Mouse (Mus musculus): ENCODE results near the gene Kcne3.
A peak's percentile ranks its signal among the peaks of the same experiment; 100 is the strongest.

Gene Kcne3

DNA sequence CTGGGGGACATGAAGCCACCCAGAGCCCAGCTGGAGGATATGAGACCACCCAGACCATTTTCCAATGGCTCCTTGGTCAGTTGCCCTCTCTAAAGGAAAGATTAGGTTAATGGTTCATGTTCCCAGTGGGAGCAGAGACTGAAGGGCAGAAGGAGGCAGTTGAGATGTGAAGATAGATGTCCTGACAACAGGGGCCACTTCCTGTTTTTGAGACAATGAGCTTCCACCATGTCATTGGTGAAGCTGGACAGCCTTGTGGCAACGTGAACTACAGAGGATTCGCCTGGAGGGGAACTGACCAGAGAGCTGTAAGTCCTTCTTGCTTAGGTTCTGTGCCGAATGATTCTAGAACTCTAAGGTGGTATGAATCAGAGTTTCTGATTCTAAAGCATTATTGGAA, at the start of gene Kcne3:
Gene Kcne3, plus strand, starts transcription at position 234 of the 400 bp plus-strand sequence.
- no peak for DNase-seq

DNA sequence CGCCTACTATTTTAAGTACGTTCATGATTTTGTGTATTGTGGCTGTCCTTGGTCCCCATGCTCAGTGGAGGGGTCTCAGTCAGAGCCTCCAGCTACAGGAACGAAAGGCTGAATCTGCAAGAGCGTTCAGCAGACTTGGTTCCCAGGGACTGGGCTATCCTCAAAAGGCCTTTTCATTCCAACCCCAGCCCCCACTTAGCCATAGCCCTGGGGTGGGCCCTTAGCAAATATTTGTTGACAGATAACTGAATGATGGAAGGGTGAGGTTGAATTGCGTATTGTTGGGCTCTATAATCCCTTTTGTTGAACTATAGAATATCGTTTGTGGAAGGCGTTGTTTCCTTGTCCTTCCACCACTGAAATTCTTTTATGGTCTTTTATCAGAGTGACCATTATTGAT, 49.8 kb upstream of the Kcne3 start:
- DNase-seq, result no peak

DNA sequence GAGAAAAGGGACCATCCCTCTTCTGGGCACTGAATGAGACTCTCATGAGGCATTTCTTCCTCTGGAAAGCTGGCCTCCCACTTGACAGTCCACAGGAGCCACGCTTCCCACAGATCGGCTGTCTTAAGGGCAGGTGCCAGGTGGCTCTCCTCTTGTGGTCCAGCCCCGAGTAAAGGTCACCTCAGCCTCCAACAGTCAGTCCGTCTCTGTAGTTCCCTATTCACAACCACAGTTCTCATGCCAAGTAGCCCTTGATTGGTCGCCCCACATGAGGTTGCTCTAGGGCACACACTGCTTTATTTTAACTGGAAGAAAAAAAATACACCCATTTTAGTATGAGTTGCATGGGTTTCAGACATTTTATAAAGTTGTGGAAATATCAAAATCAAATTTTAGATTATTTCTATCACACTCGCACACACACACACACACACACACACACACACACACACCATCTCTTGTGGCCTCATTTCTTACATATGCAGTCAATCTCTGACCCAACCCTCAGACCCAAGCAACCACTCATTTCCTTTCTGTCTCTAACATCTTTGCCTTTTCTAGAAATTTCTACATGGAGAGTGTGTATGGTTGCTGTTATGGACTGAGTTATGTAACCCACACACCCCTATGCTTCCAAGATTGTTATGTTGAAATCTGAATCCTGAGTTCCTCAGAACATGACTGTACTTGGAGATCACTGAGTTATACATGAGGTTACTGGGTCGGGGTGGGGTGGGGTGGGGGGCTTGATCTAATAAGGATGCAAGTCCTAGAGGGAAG, 47.9 kb upstream of the Kcne3 start:
- no peak for DNase-seq

DNA sequence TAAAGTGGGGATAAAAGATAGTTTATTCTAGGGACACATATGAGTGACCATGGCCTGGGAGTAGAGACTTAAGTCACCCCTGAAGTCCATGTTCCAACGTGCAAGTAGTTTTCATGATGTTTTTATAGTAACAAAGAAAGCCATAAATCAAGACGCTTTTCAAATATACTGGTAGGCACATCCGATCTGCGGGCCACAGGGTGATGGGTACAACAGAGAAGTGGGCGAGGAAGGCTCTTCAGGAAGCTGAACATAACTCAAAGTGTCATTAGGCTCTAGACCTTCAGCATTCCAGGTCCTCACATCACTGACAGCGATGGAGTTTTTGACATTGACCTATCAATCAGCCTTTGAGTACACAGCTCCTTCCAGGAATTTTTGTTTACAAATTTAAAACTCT, 45.7 kb upstream of the Kcne3 start:
- no peak for DNase-seq

DNA sequence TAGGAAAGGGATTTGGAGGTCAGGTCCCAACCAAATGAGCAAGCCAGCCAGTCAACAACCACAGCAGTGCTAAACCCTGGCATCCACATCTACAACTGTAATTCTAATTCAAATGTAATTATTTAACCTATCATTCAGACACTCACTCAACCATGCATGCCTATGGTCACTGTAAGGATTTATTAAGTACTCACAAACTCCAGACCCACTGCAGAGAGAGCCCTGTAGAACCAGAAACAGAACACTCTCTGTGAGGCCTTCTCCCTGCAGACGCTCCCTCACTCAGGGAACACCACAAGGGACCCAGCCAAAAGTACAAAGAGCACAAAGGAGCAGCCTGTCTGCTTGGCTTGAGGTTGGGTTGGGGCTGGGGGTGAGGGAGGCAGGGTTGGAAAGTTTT, 43.9 kb upstream of the Kcne3 start:
- DNase-seq, result no peak

DNA sequence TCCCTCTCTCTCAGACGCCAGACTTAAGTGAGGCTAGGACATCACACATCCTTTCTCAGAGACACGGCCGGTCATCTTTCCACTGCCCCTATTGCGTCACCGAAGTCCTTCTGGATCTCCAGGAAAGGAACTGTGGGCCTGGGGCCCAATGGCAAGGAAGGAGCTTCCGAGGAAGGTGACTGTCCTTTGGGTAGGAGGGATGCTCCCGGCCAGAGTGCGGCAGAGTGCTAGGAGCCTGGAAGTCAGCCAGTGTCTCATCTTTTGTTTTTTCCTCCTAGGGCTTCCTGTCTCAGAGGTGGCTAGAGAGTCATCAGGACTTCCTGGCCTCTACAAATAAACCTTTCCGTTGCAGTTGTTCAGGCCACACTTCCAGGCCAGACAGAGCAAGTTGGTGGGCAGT, 39.3 kb upstream of the Kcne3 start:
- DNase-seq, result no peak

DNA sequence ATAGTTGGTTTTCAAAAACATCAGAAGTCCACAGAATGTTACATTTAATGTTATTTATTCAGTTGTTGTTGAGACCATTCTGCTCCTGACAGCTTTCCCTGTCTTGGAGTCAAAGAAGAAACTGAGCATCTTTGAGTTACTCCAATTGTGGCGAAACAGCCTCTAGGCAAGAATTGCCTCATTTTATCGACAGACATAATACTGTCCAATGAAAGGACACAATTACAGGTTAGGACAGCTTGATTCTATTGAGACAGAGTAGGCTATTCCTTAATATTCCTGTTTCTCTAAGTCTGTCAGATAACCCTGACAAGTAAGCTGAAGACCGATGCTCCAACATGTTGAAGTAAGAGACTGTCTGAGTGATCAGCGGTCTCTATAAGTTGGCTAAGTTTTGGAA, 38.2 kb upstream of the Kcne3 start:
- DNase-seq, result no peak

DNA sequence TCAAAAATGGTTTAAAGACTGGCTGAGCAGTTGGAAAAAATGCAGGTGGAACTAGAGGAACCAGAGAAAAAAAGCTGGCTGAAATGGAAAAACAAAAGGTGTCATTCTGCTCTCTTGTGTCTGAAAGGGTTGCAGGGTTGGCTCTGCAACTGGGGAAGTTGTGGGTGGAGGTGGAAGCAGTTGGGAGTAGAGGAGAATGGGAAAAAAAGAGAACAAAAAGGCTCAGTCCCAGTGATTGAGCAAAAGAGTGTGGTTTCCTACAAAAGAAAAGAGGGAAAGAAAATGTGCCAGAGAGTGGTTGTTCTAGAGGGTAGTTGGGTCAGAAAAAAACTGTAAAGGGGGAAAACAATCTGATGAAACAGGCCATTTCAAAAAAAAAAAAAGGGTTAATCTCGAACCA, 35.7 kb upstream of the Kcne3 start:
- DNase-seq, result no peak

DNA sequence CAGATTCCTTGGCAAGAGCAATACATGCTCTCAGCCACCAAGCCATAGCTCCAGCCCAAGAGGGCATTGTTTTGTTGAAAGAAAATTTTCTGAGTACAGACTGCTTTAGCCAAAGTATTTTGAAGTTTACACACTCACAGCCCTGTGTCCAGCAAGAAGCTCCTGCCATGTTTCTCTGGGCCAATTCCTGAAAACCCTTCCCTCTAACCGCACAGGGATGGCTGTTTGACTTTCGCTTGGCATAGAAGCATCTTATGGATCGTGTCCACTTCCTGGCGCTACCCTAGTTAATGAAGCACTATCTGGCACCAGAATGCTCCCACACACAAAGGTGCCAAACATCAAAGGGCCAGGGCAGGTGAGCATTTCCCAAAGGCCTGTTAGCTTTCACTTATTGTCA, 27.7 kb upstream of the Kcne3 start:
- DNase-seq, result no peak

DNA sequence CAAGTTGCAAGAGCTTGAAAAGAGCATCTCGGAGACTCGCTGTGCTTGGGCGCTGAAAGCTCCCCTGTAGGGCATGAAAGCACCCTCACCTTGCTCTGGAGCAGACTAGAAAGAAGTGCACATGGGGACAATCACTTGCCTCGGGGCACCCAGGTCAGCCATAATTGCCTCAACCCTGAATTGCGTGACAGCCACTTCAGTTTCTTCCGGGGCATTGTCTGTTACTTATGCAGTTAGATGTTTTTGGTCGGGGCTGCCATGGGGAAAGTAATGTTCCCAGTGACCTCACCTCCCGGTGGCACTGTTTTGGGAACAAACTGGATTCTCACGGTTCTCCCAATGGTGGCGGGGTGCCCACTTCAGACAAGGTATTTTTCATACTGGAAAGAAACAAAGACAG, 26.2 kb upstream of the Kcne3 start:
- DNase-seq, result no peak

DNA sequence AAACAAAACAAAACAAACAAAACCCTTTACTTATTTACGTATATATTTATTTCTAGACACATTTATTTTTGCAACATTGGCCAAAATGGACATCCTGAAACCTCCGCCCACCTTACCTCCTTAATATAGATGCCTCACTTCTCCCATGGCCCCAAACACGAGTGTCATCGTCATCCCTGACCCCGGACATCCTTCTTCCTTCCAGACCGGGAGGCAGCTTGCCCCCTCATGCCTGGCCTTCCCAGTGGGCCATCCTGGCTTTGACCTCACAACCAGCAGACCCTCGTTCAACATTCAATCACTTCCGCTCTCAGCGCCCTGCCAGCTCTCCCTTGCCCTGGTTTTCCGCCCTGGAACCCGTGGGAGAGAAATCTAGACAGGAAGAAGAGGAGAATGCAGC, 25.7 kb upstream of the Kcne3 start:
- DNase-seq, result no peak

DNA sequence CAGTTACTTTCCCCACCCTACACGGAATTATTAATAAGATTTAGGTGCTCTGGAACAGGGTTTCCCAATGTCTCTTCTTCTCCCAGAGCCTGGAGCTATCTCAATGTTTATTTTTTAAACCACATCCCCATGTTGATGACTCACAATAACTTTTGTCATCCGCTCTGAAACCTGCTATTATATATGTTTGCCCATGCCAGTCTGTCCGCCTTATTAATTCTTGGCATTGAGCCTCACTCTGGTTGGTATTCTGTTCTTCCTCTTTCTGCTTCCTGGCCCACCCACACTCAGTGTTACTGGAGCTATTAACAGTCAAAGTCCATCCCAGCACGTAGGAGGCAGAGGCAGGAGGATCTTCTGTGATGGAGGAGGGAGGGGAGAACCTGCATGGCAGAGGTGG, 18.6 kb upstream of the Kcne3 start:
- no peak for DNase-seq

DNA sequence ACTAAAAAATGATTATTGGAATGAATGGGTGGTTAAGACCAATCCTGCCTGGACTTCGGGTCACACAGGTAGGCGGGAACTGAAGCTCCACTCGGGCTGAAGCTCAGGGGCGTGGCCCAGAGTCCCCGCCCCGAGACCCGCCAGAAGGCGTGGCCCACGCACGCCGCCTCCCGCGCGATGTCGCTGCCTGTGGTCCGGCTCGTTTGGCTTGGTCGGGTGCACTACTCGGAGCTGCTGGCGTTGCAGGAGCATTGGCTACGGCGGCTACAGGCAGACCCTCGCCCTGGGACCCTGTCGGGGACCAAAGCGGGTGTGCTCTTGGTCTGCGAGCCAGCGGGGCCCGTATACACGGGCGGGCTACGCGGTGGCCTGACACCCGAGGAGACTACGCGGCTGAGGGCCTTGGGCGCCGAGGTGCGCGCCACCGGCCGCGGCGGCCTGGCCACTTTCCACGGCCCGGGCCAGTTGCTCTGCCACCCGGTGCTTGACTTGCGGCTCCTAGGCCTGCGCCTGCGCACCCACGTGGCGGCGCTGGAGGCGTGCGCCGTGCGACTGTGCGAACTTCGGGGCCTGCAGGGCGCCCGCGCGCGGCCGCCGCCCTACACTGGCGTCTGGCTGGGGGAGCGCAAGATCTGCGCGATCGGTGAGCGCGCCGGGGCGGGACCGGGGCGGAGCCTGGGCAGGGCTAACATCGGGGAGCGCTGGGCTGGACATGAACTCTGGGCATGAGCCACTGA, 17.0 kb upstream of the Kcne3 start, which contains the start of gene Lipt2:
Gene Lipt2, plus strand, starts transcription at position 173 of the 737 bp plus-strand sequence.
- DNase-seq, result peak; percentile 91

DNA sequence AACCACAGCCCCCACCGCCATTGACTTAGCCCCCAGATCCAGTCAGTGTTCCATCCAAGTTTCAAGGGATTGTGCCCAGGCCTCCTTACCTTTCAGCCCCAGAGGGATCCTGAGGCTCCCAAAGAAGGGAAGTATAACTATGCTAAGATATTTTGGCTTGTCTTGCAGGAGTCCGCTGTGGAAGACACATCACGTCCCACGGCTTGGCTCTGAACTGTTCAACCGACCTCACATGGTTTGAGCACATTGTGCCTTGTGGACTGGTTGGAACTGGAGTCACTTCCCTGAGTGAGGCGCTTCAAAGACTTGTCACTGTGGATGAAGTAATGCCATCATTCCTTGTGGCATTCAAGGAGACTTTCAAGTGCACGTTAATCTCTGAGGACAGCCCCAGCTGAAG, 16.3 kb upstream of the Kcne3 start:
- no peak for DNase-seq

DNA sequence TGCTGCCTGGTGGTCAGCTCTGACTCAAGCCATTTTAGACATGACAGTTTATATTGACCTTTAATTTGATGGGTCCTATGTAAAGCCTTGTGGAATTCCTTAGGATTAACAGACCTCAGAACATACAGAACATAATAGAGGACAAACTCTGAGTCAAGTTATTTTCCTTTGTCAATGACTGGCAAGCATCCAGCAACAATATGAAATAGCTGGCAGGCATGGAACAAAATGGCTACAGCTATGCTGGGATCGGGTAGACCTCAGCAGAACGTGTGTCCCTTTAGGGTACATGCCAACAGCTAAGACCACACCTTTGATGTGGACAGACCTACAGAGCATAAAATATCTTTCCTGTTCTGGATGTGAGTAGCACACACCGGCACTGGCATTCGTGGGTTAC, 12.8 kb upstream of the Kcne3 start:
- no peak for DNase-seq

DNA sequence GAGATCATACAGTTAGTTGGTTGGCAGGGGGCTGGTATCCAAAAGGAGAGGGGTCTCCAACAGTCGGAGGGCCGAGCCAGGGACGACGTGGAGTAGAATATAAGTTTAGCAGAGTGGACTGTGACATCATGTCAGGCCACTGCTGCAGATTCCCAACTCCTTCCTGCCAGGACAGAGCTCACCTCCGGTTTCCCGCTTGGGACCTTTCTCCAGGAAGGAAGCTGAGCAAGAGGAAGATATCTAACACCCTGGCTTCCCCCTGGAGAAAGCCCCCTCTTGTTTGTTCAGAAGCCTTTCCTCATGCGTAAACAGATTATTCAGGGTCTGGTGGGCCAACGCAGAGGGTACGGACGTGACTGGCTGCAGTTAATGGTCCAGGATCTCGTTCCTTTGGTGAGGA, 7.6 kb upstream of the Kcne3 start:
- no peak for DNase-seq

DNA sequence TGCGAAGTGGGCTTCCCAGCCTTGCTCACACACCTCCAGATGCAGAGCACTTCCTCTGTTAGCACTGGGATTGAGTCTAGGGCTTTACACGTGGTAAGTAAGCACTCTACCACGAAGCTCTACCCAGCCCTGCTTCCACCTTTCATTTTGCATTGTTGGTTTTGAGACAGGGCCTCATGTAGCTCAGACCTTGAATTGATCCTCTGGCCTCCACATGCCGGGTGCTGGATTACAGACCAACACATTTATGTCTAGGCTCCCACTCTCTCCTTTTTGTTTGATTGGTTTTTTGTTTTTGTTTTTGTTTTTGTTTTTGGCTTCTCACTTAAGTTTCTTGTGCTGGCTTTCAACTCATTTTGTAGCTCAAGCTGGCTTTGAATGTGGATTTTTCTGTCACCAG, 5.5 kb upstream of the Kcne3 start:
- DNase-seq, result no peak

DNA sequence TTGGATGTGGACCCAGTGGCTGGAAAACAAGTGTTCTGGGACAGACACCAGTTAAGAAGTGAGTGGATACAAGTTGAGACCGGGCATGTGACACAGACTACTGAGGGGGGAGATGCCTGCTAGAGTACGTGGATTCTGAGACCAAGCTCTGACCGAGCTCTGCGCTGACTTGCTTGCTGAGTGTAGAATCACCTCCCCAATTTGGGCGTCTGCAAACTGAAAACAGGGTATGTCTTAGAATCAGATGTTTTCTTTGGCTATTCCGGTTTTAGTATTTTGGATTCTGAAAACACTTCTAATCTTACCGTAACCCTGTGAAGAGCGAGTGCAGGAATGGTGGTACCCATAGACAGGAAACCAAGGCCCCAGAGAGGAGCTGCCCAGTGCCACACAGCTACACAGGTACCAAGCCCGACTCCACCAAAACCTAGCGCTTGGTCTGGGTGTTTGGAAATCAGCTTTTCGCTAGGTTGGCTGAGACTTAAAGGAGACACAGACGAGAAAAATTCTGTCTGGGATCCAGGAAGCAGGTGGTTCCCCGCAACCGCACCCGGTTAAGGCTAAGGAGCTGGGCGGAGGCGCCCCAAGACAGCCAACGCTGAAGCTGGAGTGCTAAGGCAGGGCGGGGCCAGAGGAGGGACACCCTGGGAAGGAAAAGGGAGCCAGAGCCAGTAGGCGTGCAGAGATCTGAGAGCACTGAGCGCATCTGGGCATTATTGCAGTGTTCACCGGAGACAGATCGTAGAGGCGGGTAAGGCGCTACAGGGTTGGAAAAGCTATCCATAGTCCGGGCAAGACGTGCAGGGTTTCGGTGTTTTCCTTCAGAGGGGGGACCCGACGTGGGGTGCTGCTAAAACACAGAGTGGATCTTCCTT, 2.0 kb downstream of the Kcne3 start:
- DNase-seq, result no peak

DNA sequence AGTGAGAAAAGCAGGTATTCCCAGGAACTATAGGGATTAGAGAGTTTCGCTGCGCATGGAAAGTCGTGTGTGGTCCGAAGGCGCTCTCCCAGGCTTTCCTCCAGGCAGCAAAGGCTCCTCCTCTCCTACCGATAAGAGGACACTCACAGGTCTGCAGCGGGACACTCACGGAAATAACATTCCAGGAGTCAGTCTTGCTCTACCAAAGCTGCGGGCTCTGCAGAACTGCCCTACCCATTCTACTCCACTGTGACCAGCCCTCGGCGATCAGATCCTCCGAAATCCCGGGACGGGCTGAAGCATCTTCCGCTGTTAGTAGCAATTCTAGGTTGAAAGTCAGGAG, 2.6 kb downstream of the Kcne3 start:
- no peak for DNase-seq

DNA sequence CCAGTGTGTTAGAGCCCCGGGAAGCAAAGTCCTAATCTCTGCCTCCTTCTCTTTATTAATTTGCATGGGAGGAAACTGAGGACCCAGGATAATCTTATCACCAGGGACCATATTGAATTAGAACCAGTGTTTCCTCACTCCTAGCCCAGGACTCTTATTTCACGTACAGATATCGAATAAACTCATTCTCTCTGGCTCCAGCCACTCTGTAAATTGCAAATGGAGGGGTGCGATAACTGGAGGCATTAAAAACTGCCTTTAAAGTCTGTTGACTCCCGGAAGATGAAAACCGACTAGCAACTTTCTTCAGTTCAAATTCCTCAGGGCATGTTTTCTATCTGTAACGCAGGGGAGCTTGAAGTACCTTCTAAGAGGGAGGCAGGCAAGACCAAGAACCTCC, 3.1 kb downstream of the Kcne3 start:
- DNase-seq, result no peak

DNA sequence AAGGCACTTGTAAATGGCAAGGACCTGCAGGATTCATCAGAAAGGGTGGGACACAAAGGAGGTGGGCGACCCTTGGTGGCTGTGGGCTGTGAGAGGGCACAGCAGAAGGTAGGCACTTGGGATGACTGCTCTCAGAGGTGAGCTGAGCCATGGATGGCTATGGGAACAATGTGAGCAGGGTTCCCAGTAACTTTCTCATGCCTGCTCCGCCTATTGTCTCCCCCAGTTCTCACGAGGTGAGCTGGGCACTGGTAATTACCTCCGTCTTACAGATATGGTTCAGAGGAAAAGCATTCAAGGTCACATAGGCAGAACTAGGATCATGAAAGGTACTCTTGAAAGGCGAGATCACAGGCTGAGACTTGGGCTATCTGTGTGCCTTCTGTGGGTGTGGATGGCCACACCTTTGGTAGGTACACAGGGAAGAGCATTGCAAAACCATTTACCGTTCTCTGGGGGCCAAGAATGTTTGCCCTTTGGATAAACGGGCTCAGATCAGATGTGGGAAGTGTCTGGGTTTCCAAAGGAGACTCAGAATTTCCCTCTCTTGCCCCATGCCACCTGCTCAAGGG, 3.6 kb downstream of the Kcne3 start:
- DNase-seq, result no peak

DNA sequence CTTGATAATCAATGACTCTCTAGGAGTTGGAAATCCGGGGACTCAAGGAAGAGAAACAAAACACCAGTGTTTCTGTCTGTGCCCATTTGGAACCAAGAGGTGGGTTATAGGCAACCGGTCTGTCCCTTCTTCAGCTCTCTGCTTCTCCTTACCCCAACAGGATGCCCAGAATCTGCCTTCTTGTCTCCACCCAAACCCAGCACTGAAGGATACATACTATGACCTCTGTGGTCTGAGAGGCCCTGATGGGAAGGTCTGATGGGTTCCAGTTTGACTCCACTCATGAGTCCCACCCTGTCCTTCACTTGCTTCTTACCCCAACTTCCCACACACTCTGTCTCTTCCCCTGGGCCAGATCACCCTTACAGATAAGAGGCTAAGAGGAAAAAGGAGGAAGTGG, 4.9 kb downstream of the Kcne3 start:
- no peak for DNase-seq

DNA sequence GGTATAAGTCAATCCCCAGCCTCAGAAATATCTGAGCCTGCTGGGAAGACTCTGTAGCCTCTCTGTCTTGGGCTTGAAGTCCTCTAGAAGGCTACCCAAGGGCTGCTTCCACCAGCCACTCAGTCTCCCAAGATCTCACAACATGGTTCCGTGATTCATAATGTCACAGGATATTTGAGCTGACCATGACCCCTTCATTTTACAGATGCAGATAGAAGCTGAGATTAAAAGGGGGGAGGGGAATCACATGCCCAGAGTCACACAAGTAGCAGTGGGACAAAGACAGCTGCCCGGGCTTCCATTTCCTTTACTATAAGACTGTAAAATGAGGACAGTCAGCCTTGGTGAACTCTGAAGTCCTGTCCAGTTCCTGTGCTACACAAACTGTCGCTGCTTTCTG, 5.3 kb downstream of the Kcne3 start:
- DNase-seq, result no peak

Measured in cerebellum, adult 11 months (tissue).